Mouse (Mus musculus) heart, embryonic 16.5 days (tissue): ENCODE measurements at regions not wholly inside any gene's neighbourhood (a gene's known extent, or its start where the extent isn't known, plus 50 kb on each side); places are given as distances from the start of the nearest gene placed in this dataset.

Experiments used
- ATAC-seq: fragments of 200-750 bp; cut with Nextera tagmentation; replicated peaks from 2 replicates; pipeline ENCODE4 v1.8.0; 2017; ENCODE audit warnings: moderate number of reproducible peaks; ENCODE audit not compliant: insufficient read depth, low FRiP score; ENCODE audit errors: extremely low read depth
- H3K27ac ChIP-seq: fragments of 300-500 bp; sonication (generic); 2 replicates; pipeline ENCODE4 v1.5.1; 2014; ENCODE audit warnings: mild to moderate bottlenecking, low read length, control low read depth, moderate library complexity
- H3K27me3 ChIP-seq: fragments of 300-500 bp; sonication (generic); 2 replicates; pipeline ENCODE4 v1.6.1; 2014; ENCODE audit warnings: low read length, mixed read lengths; ENCODE audit not compliant: control insufficient read depth, insufficient read depth
- H3K36me3 ChIP-seq: fragments of 300-500 bp; sonication (generic); 2 replicates; pipeline ENCODE4 v1.6.1; 2014; ENCODE audit not compliant: control insufficient read depth, insufficient read depth
- H3K4me1 ChIP-seq: fragments of 300-500 bp; sonication (generic); 2 replicates; pipeline ENCODE4 v1.6.1; 2014; ENCODE audit warnings: low read length, mixed read lengths; ENCODE audit not compliant: control insufficient read depth, insufficient read depth
- H3K4me2 ChIP-seq: fragments of 300-500 bp; sonication (generic); 2 replicates; pipeline ENCODE4 v1.6.1; 2014; ENCODE audit warnings: low read depth, mild to moderate bottlenecking, control low read depth, low read length
- H3K4me3 ChIP-seq: fragments of 300-500 bp; sonication (generic); 2 replicates; pipeline ENCODE4 v1.5.1; 2014; ENCODE audit warnings: mild to moderate bottlenecking, control low read depth, low read length
- H3K9ac ChIP-seq: fragments of 300-500 bp; sonication (generic); 2 replicates; pipeline ENCODE4 v1.6.1; 2014; ENCODE audit warnings: low read length, control low read depth
- H3K9me3 ChIP-seq: fragments of 300-500 bp; sonication (generic); replicated peaks from 2 replicates; pipeline ENCODE4 v1.6.1; 2016; ENCODE audit warnings: low read length; ENCODE audit not compliant: control insufficient read depth
- WGBS: fragments of 180-500 bp; shearing (Covaris S2); extraction: QIAGEN DNeasy Blood & Tissue Kit; methylation state at CpG from one replicate; pipeline ENCODE4 v1.1.7; 2014; 5-methylcytosine and 5-hydroxymethylcytosine counted together

DNA sequence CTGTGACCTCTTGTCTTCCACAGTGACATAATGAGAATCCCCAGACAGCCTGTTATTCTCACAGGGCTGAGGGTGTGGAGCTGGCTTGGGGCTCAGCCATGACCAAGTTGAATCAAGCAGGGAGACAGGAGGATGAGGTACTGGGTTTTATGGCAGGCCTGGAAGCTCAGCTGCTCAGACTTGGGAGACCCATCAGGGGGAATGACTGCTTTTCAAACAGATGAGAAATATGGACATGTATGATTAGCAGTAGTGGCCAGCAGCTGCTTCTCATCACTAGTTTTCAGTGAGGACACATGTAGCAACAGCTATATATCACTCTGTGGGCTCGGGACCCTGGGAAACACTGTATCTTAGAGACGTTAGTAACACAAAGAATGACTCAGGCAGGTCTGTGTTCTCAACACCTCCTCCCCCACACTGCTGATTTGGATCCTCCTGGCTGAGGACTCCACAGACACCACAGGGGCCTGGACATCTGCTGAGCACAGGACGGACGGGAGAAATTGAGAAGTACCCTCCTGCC, 87.9 kb downstream of the Cops8 start:
- Histone ChIP-seq H3K36me3 (no peaks in the 10 kb centered on the region), H3K4me2 (no peak overlapping the region), H3K9ac (no peak overlapping the region), H3K4me3 (no peak overlapping the region), H3K9me3 (no peaks in the 10 kb centered on the region; the same call in 1 of the 2 replicates), H3K4me1 (no peaks in the 10 kb centered on the region), H3K27ac (peak overlapping the region; percentile 24), H3K27me3 (no peaks in the 10 kb centered on the region)
- WGBS, result 39% methylated on average over 4 of the region's 4 CpGs
- ATAC-seq, result peak; percentile 80

DNA sequence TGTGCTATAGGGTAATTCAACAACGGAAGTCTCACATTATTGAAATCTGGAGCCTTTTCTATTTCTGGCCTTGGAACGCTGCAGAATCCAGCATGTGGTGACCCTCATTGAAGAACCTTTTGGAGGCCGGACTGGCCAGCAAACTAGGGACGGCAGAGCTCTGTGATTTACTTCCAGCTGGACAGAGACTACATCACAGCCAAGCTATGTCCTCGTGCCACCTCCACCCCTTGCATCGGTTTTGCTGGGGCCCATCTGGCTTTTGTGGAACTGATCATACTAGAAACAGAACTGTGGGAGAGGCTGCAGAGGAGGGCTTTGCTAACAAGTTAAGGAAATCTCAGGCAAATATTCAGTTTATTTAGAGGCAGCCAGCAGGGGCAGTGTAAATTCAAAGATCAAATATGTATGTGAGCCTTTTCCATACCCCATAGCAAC, 88.4 kb downstream of the Cops8 start:
- ATAC-seq, result no peak
- Histone ChIP-seq H3K36me3 (no peaks in the 10 kb centered on the region), H3K4me3 (no peak overlapping the region), H3K27ac (peak overlapping the region; percentile 40; the same call in 1 of the 2 replicates), H3K9ac (no peak overlapping the region), H3K4me2 (no peak overlapping the region), H3K4me1 (no peaks in the 10 kb centered on the region), H3K9me3 (no peaks in the 10 kb centered on the region; the same call in 1 of the 2 replicates), H3K27me3 (no peaks in the 10 kb centered on the region)
- WGBS, result 54% methylated on average over 6 of the region's 6 CpGs

GRCm38 (mm10) chr1:90692851-90693250, 90.1 kb downstream of the Cops8 start:
- H3K9ac ChIP-seq, result no peak overlapping the region
- H3K27ac ChIP-seq, result no peak overlapping the region
- H3K4me3 ChIP-seq, result no peak overlapping the region
- no peaks in the 10 kb centered on the region for H3K27me3 ChIP-seq
- no peaks in the 10 kb centered on the region for H3K4me1 ChIP-seq
- no peak overlapping the region for H3K4me2 ChIP-seq
- H3K36me3 ChIP-seq, result no peaks in the 10 kb centered on the region
- H3K9me3 ChIP-seq, result no peaks in the 10 kb centered on the region; the same call in 1 of the 2 replicates
- WGBS, result 66% methylated on average over 1 of the region's 1 CpGs
- no peak for ATAC-seq

GRCm38 (mm10) chr1:90694761-90695160, 92.0 kb downstream of the Cops8 start:
- Histone ChIP-seq H3K4me3 (no peak overlapping the region), H3K36me3 (no peaks in the 10 kb centered on the region), H3K27me3 (no peaks in the 10 kb centered on the region), H3K27ac (peak overlapping the region; percentile 17; the same call in 1 of the 2 replicates), H3K9me3 (no peaks in the 10 kb centered on the region; the same call in 1 of the 2 replicates), H3K9ac (no peak overlapping the region), H3K4me2 (no peak overlapping the region), H3K4me1 (no peaks in the 10 kb centered on the region)
- whole genome bisulfite sequencing, result 97% methylated on average over 3 of the region's 3 CpGs
- no peak for ATAC-seq

- H3K4me3 ChIP-seq, result no peak overlapping the region
- H3K4me1 ChIP-seq, result no peaks in the 10 kb centered on the region
- no peaks in the 10 kb centered on the region for H3K9me3 ChIP-seq
- no peaks in the 10 kb centered on the region for H3K36me3 ChIP-seq
- H3K27me3 ChIP-seq, result no peaks in the 10 kb centered on the region
- H3K9ac ChIP-seq, result no peak overlapping the region
- H3K27ac ChIP-seq, result peak overlapping the region; percentile 17; the same call in 1 of the 2 replicates
- 57% methylated on average over 10 of the region's 10 CpGs for WGBS
- no peak for ATAC-seq
- H3K4me2 ChIP-seq, result no peak overlapping the region
Measured at GRCm38 (mm10) chr1:90695166-90695749, 92.5 kb downstream of the Cops8 start.

GRCm38 (mm10) chr1:90696000-90696399, 93.2 kb downstream of the Cops8 start:
- Histone ChIP-seq H3K9ac (no peak overlapping the region), H3K4me3 (no peak overlapping the region), H3K4me2 (no peak overlapping the region), H3K27ac (no peak overlapping the region), H3K9me3 (no peaks in the 10 kb centered on the region), H3K36me3 (no peaks in the 10 kb centered on the region), H3K4me1 (no peaks in the 10 kb centered on the region), H3K27me3 (no peaks in the 10 kb centered on the region)
- 84% methylated on average over 1 of the region's 1 CpGs for WGBS
- no peak for ATAC-seq

DNA sequence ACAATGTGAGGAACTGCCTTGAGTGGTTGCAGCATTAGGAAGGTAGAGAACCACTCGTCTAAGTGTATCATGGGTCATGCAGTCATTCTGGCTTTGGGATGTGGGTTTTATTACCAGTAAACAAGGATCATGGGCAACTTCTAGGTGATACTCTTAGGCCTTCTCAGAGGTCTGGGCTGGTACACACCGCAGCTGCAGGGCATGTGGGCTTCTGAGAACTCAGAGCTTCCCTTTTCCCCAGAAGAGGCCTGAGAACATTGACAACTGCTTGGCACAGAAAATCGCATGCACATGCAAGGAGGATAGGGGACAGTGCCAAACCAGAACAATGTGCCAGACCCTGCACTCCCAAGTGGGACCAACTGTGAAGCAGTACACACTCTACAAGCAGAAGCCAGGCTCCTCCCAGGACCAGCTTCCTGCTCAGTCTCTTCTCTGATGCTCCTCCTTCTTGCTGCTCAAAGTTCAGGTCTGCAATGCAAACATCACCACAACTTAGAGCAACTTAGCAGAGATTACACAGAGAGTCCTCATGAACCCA, 94.3 kb downstream of the Cops8 start:
- Histone ChIP-seq H3K4me1 (no peaks in the 10 kb centered on the region), H3K36me3 (no peaks in the 10 kb centered on the region), H3K9me3 (no peaks in the 10 kb centered on the region), H3K27ac (no peak overlapping the region), H3K4me3 (no peak overlapping the region), H3K27me3 (no peaks in the 10 kb centered on the region), H3K9ac (no peak overlapping the region), H3K4me2 (no peak overlapping the region)
- ATAC-seq, result no peak
- WGBS, result 72% methylated on average over 3 of the region's 3 CpGs

DNA sequence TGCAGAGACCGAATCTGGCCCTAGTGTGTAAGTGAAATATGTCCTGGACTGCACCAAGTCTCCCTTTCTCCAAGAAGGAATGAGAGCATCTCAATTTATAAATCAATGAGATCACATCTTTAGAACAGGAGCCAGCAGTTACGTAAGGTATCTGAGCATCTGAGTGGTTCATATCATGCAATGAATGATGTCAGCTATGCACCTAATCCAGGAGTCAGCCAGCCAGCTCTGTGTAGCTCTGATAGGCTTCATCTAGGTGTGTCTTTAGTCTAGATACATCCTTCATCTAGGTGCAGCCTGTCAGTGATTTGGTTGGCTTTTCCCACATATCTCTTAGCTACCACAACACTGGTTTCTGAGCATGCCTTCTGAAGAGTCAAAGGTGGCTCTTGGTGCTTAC, 95.8 kb downstream of the Cops8 start:
- H3K36me3 ChIP-seq, result no peaks in the 10 kb centered on the region
- no peak for ATAC-seq
- H3K4me1 ChIP-seq, result no peaks in the 10 kb centered on the region
- no peak overlapping the region for H3K4me2 ChIP-seq
- H3K27ac ChIP-seq, result no peak overlapping the region
- H3K9ac ChIP-seq, result no peak overlapping the region
- no peaks in the 10 kb centered on the region for H3K27me3 ChIP-seq
- no peak overlapping the region for H3K4me3 ChIP-seq
- WGBS, result 91% methylated on average over 2 of the region's 2 CpGs
- no peaks in the 10 kb centered on the region for H3K9me3 ChIP-seq

DNA sequence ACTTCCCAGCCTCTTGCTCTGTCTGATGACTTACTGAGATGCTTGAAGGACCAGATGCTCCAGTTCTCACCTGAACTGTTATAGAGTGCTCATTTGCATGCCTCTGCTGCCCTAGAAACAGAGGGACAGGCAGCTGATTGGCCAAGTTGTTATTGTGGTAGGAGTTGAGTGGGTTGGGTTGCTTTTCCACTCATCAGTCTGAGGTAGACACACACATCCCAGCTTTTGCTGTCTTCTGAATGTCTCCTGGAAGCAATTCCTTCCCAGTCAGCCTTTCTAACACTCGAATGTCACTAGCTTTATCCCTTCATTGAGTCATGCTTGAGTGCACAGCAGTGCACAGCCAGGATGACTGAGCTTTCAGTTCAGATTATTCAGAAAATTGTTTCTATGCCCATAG, 99.0 kb downstream of the Cops8 start:
- ATAC-seq, result no peak
- no peaks in the 10 kb centered on the region for H3K36me3 ChIP-seq

More for the DNA sequence above, 99.0 kb downstream of the Cops8 start:
- Histone ChIP-seq H3K4me2 (no peak overlapping the region), H3K27me3 (no peaks in the 10 kb centered on the region), H3K9me3 (no peaks in the 10 kb centered on the region), H3K4me1 (no peaks in the 10 kb centered on the region), H3K27ac (no peak overlapping the region), H3K4me3 (no peak overlapping the region), H3K9ac (no peak overlapping the region)
- WGBS, result 78% methylated on average over 1 of the region's 1 CpGs
